Mouse (Mus musculus): ENCODE results near the gene Stard13. TPM values are rescaled to one million over a fixed set of nuclear protein-coding genes. Genes with fewer than 3 reads are reported as not detected.

The Stard13 gene
- total RNA-seq, 2 experiments from 2014 or later, result 19.1 to 26.0 TPM

- DNase-seq, result no peak
Measured at GRCm38 (mm10) chr5:151137901-151138300, 95.7 kb downstream of the Stard13 start.

DNA sequence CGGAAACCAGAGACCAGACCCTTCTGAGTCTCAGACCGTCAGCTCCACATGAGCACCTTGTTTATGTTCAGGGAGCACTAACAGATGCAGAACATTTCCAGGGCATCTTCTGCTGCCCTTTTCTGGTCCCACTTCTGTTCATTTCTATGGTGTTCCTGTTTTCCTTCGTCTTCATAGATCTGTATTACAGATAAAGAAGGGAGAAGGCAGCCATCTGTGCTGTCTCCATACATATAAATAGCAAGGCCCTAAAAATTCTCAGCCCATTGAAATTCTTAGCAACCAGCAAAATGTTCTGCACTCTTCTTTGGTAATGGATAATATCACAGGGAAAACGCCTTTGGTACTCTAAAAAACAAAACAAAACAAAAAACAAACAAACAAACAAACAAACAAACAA lies 96.3 kb downstream of the Stard13 start:
- no peak for DNase-seq

DNA sequence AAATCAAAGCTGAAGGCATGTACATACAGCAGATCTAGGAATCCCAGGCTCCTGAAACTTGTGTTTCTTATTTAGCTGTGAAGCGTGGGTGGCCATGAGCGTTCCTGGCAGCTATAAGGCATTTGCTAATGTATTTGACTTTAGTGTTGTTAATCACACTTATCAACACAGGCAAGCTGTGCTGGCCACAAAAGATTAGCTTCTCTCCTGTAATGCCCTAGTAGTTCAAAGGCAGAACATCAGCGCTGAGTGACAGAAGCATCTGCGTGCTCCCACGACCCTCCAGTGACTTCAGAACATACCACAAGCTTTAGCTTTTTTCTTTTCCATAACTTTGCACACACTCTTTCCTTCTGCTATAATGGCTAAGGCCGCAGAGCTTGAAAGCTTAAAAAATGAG lies 97.7 kb downstream of the Stard13 start:
- DNase-seq, result no peak

DNA sequence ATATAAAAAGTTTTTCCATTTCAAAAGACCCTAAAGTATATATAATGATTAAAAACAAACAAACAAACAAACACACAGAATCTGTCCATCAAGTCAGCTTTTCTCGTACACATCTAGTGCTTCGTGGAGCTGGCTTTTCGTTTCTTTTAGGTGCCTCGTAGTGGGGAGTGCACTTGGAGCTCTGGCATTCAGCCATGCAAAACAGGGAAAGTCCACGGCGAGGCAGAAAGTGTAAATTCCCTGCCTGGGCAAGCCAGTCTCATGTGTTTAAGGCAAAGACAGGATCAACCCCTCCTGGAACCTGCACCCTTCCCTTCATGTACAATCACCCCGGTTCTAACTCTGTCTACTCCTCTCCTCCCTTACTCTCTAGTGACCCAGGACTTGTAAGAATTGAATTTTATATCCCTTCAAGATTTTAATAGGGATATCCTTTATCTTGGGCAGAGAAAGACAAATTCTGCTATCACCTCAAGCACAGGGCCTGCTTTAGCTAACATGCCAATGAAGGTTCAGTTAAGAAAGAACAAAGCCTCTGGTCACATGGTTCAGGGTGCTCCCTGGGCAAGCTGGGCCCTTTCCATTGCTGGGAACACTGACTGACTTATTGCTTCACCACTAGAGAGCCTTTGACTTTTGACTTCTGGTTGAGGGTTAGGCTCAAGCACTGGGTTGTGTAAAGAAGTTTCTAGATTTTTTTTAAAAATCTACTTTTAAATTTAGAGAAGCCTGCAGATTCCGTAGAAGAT lies 98.4 kb downstream of the Stard13 start:
- DNase-seq, result no peak

DNA sequence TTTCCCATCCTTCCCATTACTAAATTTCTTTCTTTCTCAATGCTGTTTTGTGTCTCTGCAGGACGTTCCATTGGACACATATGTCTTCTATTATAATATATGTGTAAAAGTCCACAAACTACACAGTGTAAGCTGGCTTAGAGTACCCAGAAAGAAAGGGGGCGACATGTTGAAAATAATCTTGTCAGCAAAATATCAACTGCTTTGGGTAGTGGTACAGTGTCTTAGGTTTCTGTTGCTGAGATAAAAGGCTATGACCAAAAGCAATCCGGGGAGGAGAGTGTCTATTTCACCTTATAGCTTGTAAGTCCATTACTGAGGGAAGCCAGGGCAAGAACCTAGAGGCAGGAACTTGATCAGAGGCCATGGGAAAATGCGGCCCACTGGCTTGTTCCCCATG lies 99.4 kb downstream of the Stard13 start:
- no peak for DNase-seq

GRCm38 (mm10) chr5:151133744-151134143 lies 99.9 kb downstream of the Stard13 start:
- DNase-seq, result no peak

- DNase-seq, result no peak
Measured at GRCm38 (mm10) chr5:151129762-151130161, 103.9 kb downstream of the Stard13 start.

GRCm38 (mm10) chr5:151127298-151127717 lies 106.3 kb downstream of the Stard13 start:
- DNase-seq, result peak; percentile 25

DNA sequence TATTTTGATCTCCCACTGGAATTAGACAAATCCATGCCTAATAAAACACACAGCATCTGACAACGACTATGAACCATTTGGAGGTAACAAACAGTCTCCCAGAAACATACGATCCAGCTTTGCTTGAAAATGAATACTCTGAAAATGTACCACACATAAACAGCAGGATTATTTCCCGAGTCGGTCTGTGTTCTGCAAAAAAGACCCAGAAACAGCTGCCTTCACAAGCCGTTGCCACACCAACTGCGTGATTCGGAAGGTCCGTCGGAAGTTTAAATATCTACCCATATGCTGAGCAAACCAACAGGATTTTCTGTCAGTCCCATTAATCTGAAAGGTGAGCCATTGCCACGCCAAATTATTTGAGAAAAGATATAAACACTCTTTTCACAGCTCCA lies 107.0 kb downstream of the Stard13 start:
- no peak for DNase-seq

DNA sequence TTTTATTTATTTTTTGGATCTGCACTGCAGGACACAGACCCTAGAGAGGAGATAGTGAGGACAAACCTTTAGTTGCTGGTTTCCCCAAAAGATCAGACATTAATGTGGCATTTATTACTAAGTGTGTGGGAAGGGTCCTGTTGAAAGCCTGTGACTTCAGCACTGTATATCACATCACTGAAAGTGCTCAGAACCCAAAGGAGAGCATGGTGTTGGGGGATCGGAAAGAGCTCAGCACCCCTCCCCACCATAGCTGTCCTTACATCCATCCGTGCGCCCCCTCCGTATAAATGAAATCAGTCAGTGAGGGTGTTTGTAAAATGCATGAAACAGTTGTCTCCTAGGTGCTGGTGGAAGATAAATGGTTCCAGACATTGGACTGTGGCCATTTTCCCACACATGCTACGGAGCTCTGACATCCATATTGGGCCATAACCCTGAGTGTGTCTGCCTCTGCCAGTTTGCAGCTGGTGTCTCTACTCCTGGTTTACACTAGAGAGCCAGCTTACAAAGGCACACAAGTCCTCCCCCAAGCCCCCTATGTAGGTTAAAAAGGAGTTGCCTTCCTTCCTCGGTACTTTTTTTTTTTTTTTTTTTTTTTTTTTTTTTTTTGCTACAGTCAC lies 107.5 kb downstream of the Stard13 start:
- peak; percentile 31 for DNase-seq

DNA sequence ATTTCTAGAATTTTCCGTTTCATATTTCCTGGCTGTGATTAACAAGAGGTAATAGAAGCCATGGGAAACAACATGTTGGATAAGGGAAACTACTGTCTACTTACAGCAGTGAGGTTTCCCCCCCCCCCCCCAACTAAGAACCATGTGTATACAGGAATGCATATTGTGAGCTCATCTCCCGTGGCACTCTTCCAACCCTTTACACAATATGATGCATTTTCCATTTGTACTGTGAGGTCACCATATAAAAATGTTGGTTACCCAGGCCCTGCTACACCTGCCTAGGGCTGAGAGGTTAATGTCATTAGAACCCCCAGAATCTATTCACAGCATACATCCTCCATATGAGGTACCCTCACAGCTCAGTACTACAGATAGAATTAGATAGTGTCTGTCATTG lies 115.8 kb downstream of the Stard13 start:
- DNase-seq, result no peak

GRCm38 (mm10) chr5:151116192-151116887 lies 117.3 kb downstream of the Stard13 start:
- no peak for DNase-seq

- no peak for DNase-seq
Measured at GRCm38 (mm10) chr5:151112743-151113142, 120.9 kb downstream of the Stard13 start.

GRCm38 (mm10) chr5:151111080-151111871 lies 122.4 kb downstream of the Stard13 start:
- DNase-seq, result no peak

DNA sequence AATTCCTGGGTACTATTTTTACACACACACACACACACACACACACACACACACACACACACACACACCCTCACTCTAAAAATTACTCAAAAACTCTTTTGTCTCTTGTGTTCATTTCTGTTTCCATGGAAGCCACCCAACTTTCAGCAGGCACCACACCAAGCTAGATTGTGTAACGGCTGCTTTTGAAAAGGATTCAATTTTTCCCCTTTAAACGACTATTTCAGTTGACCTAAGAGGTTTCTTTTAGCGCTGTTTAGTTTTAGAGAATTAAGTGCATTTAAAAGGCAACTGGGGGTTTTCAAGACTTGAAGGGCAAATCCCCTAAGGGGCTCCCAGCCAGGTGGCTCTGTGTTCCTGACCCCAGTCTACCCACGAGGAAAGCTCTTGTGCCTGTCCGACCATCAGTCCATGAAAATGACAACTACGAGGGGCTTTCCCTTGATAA lies 123.2 kb downstream of the Stard13 start:
- peak; percentile 42 for DNase-seq

GRCm38 (mm10) chr5:151109822-151110221 lies 123.8 kb downstream of the Stard13 start:
- no peak for DNase-seq

GRCm38 (mm10) chr5:151108955-151109354 lies 124.7 kb downstream of the Stard13 start:
- DNase-seq, result no peak

GRCm38 (mm10) chr5:151108291-151108897 lies 125.2 kb downstream of the Stard13 start:
- no peak for DNase-seq

DNA sequence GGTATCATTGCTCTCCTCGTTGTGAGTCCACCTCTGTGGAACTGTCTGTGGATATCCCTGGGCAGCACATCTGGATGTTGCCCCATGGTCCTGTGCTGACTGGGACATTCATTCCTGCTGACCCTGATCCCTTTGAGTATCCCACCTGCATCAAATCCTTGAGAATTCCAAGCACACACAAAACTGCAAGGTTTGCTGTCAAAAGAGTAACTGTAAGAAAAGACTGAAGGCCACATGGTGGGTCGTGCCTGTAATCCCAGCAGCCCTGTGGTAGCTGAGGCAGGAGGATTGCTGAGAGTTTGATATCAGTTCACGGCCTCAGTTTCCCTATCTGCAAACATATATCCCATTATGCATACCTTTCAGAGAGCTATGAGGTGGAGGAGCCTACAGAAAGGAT lies 126.8 kb downstream of the Stard13 start:
- no peak for DNase-seq

DNA sequence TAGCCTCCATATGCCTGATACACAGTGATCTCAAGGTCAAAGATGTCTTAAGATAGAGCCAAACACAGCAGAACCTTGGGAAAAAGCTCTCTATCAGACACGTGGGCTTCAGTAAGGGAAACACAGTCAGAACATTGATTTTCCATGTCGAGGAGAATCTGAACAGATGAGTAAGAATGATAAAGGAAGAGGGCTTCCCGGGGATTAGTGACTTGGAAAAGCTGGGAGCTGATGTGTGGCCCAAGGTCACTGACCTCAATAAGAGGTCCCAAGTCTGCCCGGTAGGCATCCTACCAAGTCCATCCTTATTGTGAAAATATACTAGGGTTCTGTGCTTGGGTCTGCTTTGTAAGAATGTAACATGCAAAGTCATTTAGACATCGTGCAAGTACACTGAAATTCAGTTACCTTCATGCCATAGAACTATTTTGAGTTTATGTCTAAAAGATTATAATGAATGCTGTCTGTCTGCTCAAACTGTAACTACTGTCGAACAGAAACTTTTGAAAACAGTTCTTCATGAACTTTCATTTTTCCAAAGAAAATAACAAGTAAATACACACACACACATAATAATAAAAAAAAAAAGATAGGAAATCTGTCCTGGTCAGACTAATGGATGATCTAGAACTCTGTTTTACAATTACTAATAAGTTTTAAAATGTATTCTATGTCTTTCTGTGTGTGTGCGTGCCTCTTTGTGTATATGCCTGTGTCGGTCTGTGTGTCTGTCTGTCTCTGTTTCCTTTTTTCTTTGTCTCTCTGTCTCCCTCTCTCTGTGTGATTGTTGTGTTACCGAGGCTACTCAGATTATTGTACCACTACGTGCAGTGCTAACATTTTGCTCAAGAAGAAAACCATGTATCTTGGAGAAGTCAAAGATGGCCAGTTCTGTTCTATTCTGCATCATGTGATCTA lies 128.3 kb downstream of the Stard13 start:
- DNase-seq, result no peak
